Mouse (Mus musculus): ENCODE measurements around the gene Rasa3.

Rasa3 gene

GRCm38 (mm10) chr8:13677413-13677883 lies at the start of gene Rasa3:
Gene Rasa3 (minus strand): TSS chr8:13677603.
- peak; percentile 97 for DNase-seq (ENCODE audit: low read depth, low spot score)

GRCm38 (mm10) chr8:13725722-13726121 lies 48.3 kb upstream of the Rasa3 start:
- DNase-seq (ENCODE audit: low read depth, low spot score): peak; percentile 38

GRCm38 (mm10) chr8:13718980-13719379 lies 41.6 kb upstream of the Rasa3 start:
- no peak for DNase-seq (ENCODE audit: low read depth, low spot score)

- no peak for DNase-seq (ENCODE audit: low read depth, low spot score)
These were observed 31.1 kb upstream of the Rasa3 start for GRCm38 (mm10) chr8:13708514-13708913.

GRCm38 (mm10) chr8:13706918-13707317 lies 29.5 kb upstream of the Rasa3 start:
- no peak for DNase-seq (ENCODE audit: low read depth, low spot score)

- DNase-seq (ENCODE audit: low read depth, low spot score): peak; percentile 49
These were observed 28.3 kb upstream of the Rasa3 start, which contains the start of gene Cfap97d2 for GRCm38 (mm10) chr8:13705668-13706067. Gene Cfap97d2 (plus strand): TSS chr8:13705889.

- DNase-seq (ENCODE audit: low read depth, low spot score): no peak
These were observed 26.9 kb upstream of the Rasa3 start for GRCm38 (mm10) chr8:13704301-13704700.

GRCm38 (mm10) chr8:13703756-13704155 lies 26.4 kb upstream of the Rasa3 start:
- DNase-seq (ENCODE audit: low read depth, low spot score): no peak

- DNase-seq (ENCODE audit: low read depth, low spot score): no peak
These were observed 25.4 kb upstream of the Rasa3 start for GRCm38 (mm10) chr8:13702755-13703154.

- no peak for DNase-seq (ENCODE audit: low read depth, low spot score)
These were observed 22.0 kb upstream of the Rasa3 start for GRCm38 (mm10) chr8:13699323-13699949.

GRCm38 (mm10) chr8:13698281-13698680 lies 20.9 kb upstream of the Rasa3 start:
- no peak for DNase-seq (ENCODE audit: low read depth, low spot score)

- no peak for DNase-seq (ENCODE audit: low read depth, low spot score)
These were observed 20.3 kb upstream of the Rasa3 start for GRCm38 (mm10) chr8:13697681-13698080.

- DNase-seq (ENCODE audit: low read depth, low spot score): no peak
These were observed 19.8 kb upstream of the Rasa3 start for GRCm38 (mm10) chr8:13697196-13697595.

- no peak for DNase-seq (ENCODE audit: low read depth, low spot score)
These were observed 18.8 kb upstream of the Rasa3 start for GRCm38 (mm10) chr8:13696157-13696556.

- DNase-seq (ENCODE audit: low read depth, low spot score): no peak
These were observed 17.9 kb upstream of the Rasa3 start for GRCm38 (mm10) chr8:13695203-13695867.

- DNase-seq (ENCODE audit: low read depth, low spot score): no peak
These were observed 17.3 kb upstream of the Rasa3 start for GRCm38 (mm10) chr8:13694735-13695134.

- no peak for DNase-seq (ENCODE audit: low read depth, low spot score)
These were observed 15.1 kb upstream of the Rasa3 start for GRCm38 (mm10) chr8:13692302-13693066.

GRCm38 (mm10) chr8:13689331-13689730 lies 11.9 kb upstream of the Rasa3 start:
- no peak for DNase-seq (ENCODE audit: low read depth, low spot score)

- no peak for DNase-seq (ENCODE audit: low read depth, low spot score)
These were observed 11.1 kb upstream of the Rasa3 start for GRCm38 (mm10) chr8:13688461-13688860.

GRCm38 (mm10) chr8:13687941-13688340 lies 10.5 kb upstream of the Rasa3 start:
- DNase-seq (ENCODE audit: low read depth, low spot score): no peak

- peak; percentile 36 for DNase-seq (ENCODE audit: low read depth, low spot score)
These were observed 9.8 kb upstream of the Rasa3 start for GRCm38 (mm10) chr8:13687101-13687717.

GRCm38 (mm10) chr8:13686426-13686825 lies 9.0 kb upstream of the Rasa3 start:
- no peak for DNase-seq (ENCODE audit: low read depth, low spot score)
